Mouse (Mus musculus) testis, adult 10 weeks (tissue): ENCODE measurements around the gene Cnn3. TPM values are rescaled to one million over a fixed set of nuclear protein-coding genes. Genes with fewer than 3 reads are reported as not detected.

ENCODE experiments used
- polyA plus RNA-seq: library from polyadenylated mRNA; stranded (reverse); fragments of 350-450 nt; fragmentation: Illumina TruSeq; extraction: RNeasy Lipid Tissue Mini Kit (QIAGEN cat#74804); gene quantifications from one replicate; pipeline ENCODE4 v1.2.3, GENCODE M21; 2014; ENCODE audit warnings: low read depth, low replicate concordance

The Cnn3 gene
- 13.4 TPM for polyA plus RNA-seq

DNA sequence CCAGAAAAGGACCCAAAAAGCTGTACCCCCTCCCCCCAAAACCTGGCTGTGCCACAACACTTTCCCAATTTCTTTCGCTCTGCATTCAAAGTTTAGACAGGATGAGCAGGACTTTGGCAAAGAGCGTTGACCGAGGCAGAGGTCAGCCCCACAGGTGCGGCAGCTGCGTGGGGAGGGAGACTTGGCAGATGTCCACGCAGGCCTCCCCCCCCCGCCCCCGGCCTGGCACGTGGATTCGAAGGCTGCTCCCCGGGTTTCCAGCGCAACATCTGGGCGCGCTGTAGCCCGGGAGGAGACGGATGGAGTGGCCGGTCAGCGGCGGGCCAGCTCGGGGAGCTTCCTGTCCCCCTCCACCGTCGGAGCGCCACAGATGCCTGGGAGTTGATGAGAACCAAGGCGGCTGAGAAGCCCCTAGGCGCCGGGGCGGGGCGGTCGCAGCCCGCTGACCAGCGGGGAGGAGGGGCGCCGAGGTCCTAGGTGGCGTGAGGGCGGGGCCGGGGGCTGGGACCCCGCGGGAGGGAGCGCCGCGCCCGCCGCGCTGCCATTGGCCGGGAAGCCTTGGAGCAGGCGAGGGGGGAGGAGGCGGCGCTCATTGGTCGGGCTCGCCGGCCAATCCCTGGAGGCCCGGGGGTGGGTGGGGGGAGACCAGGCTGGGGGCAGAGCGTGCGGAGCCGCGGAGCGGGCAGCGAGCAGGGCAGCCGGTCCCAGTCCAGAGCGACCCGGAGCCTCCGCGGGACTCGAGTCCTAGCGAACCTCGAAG lies at the start of gene Cnn3:
Gene Cnn3, plus strand, starts transcription at position 637 of the 760 bp plus-strand sequence.

Other genes with a start within 250 kb of the Cnn3 start
- gene Tmem56, start 143.4 kb upstream of the Cnn3 start, polyA plus RNA-seq, result 674 TPM
- 5.9 TPM for gene Alg14, start 134.7 kb upstream of the Cnn3 start, polyA plus RNA-seq
- 4.9 TPM for gene Slc44a3, start 105.9 kb downstream of the Cnn3 start, polyA plus RNA-seq
- gene 4930432M17Rik, start 244.3 kb downstream of the Cnn3 start, polyA plus RNA-seq, result not detected